Mouse (Mus musculus) B cell, adult 67 days (primary cell): ENCODE results near the gene Trim46. TPM values are rescaled to one million over a fixed set of nuclear protein-coding genes. Genes with fewer than 3 reads are reported as not detected.

Source experiments
- total RNA-seq, 2 experiments: library from RNA; stranded (reverse); gene quantifications; 4 replicates each; pipeline ENCODE4 v1.2.4; 2023

The Trim46 gene
- total RNA-seq, result 1 to 10 TPM; 4.8 to 5.0 TPM

DNA sequence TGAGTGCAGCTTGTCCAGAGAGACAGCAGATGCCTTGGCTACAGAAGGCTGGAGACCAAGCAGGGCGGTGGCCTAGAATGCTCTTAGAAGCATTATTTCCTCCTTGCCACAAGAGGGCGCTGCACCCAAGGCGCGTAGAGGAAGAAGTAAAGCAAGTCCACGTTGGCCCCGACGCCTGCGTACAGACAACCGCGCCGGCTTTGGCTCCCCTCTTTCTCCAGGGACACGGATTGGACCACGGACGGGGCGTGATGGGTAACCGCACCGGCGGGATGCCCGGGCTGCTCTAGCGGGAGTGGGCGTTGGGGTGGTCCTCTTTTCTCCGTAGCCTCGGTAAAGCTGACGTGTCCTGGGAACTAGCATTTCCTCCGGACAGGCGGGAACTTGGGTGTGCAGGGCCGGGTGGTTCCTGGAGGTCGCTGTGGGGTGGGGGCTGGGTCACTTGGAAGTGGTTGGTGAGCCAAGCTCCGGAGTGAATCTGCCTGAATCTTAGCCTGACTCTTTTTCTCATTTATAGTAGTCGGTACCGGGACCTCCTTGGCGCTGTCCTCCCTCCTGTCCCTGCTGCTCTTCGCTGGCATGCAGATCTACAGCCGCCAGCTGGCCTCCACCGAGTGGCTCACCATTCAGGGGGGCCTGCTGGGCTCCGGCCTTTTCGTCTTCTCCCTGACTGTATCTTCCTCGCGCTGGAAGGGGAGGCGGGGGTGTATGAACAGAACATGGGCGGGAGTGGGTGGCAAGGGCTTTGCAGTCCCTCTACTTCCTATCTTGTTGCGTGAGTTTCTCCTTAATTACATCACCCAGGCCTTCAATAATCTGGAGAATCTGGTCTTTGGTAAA is at the start of gene Trim46:
Gene Trim46, minus strand, starts transcription at position 49 of the 840 bp plus-strand sequence.

DNA sequence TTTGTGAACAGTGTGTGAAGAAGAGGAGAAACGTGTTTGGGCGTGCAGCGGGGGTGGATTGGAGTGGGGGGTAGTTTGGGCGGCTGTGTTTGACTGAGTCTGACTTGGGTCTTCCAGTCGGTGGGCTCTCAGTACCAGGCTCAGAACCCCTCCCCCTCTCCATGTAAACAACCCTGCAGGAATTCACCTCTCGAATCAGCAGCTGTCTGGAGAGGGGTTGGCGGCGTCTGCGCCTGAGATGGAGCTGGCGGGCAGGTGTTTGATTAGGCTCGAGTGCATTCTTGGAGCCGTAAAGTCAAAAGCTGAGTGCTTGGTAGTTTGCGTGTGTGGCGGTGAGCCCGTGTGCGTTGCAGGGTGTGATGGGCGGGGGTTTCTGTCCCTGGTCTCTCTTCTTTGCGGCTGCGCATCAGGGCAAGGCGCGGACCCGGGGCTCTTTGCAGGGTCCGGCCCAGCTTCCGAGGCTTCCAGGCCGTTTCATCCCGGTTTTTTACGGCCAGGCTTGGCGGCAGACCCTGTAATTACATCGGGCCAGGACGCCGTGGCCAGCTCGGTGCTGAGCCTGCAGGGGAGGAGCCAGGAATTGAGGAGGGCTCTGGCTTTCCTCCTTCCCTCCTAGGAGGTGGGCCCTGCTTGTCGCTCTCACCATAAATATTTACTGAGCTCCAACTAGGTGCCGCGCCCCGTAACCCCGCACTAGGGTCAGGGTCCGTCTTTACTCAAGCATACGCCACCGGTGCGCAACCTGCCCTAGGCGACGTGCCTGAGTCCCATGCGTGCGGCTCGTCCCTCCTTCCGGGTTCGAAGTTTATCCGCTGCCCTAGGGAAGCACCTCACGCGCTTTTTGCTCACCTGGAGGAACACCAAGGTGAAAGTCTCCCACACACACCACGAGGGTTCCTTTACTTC is 34.8 kb upstream of the Trim46 start, which contains the start of gene Efna1:
Gene Efna1, minus strand, starts transcription at position 537 of the 906 bp plus-strand sequence.

DNA sequence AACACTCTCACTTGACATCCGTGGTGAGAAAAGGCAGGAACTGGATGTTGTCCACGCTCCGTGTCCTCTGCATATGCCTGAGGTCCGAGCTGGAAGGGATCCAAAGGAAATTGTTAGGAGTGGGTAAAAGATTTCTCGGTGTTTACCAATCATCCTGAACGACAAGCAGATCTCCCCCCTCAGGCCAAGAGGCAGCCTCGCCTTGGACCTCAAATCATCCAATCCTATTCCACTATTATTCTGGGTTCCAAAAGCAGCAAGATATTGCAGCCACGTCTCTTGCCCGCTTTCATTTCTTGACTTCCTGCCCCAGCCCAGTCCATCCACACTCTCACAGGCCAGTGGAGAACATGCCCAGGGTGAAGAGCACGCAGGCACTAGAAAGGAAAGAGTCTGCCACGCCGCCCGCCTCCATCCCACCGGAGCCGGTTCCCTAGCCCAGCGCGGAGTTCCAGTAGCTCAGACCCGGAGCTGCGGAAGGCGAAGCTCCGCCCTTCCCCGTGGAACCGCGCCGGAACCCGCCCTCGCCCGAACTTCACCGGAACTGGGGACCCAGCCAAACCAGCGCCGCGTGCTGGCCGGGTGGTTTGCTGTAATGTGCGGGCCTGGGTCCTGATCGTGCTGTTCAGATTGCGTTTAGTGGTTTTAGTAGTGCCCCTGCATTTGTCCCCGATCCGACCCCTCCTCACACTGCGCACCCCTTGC is 24.1 kb upstream of the Trim46 start, which contains the start of gene Slc50a1:
Gene Slc50a1, minus strand, starts transcription at position 520 of the 705 bp plus-strand sequence.

DNA sequence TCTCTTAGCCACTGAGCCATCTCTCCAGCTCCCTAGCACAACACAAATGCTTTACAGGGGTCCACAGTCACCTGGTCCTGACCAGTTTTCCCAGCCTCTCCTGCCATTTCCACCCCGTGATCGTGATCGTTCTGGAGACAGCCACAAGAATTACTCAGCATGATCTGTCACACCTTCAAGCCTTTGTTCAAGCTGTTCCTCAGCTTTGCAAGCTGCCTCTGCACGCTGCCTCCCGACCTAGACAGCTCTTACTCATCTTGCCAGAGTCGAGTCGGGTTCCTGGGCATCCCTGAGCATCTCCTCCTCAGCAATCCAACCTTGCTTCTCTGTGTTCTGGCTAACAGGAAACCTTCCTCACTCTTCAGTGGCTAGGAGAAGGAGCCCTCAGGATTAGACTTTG is 13.0 kb upstream of the Trim46 start, which contains the start of gene Dpm3:
Gene Dpm3, plus strand, starts transcription at position 283 of the 400 bp plus-strand sequence.

DNA sequence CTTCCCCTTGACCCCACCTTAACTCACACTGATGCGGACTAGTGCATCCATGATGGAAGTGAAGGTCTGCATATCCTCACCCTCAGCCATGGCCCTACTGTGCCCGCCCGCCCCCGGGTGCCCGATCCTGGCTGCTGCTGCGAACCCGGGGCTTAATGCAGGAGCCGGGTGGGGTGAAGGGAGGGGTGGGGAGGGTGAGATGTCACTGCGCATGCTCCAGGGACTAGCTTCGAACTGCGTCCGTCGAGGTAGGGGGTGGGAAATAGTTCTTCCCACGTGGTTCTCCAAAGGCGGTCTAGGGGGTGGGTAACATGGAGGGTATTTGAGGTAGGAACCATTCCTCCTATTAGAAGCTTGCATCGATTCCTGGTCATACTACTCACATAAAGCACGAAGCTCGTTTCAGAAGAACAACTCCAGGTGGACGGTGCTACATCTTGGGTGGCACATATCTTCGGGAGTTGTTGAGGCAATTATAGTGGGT is 379 bp downstream of the Trim46 start, which contains the start of gene Krtcap2:
Gene Krtcap2, plus strand, starts transcription at position 279 of the 484 bp plus-strand sequence.

DNA sequence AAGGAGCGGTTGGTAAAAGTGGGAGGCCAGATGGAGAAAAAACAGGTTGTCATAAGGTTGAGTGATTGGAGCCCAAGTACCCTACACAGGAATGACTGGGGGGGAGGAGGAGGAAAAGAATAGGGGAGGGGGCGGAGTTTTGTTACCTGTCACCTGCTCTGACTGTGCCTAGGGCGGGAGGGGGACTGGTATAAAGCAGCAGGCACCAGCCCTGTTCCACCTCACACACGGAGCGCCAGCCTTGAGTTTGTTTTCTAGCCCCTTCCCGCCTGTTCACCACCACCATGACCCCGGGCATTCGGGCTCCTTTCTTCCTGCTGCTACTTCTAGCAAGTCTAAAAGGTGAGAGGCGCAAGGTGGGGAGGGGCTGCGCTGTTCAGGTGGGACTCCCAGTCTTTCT is 17.3 kb downstream of the Trim46 start, which contains the start of gene Muc1:
Gene Muc1, plus strand, starts transcription at position 222 of the 400 bp plus-strand sequence.

DNA sequence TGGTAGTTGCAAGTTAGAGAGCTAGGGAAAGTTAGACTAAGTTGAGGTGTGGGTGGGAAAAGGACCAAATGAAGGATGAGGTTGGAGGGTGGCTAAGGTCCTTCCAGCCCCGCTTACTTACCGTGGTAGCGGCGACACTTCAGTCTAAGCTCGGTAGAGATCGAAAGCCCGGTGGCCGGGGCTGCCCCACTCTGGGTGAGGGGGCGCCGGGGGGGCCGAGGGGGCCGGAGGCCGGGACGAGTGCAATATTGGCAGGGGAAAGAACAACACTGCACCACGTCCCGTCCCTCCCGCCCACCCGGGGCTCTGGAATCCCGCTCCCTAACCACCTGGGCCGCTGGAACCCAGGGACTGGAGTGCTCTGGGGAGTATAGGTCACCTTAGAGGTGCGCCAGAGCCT is 19.2 kb downstream of the Trim46 start, which contains the start of gene Mtx1:
Gene Mtx1, minus strand, starts transcription at position 189 of the 400 bp plus-strand sequence.

DNA sequence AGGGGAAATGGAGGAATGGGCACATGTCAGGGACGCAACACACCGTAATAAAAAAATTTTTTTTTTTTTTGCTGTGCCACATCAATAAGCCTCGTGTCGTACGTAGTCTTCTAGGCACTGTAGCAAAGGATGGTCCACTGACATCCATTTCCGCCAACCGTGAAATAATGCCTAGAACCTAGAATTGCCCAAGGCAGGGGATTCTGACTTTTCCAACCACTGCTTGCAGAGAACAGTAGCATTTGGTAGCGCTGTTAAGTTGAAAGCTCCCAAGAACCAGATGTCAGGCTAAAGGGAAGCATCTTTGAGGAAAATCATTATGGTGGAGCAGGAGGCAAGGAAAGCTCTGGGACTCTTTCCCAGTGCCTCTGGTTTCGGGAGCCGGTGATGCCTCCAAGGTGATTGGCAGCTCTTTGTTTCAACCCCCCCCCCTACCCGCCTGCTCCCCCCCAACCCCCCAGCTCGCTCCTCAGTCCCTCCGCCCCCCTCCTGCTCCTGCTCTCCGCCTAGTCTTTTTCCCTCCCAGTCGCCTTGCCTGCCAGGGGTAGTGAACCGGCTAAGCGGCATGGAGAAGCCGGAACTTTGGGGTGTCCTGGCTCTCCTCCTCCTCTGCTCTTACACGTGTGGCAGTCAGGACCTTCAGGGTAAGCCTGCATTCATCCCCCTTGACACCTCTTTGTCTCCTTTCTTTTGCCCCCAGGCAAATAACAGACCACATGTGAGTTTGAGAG is 31.3 kb downstream of the Trim46 start, which contains the start of gene Thbs3:
Gene Thbs3, plus strand, starts transcription at position 500 of the 731 bp plus-strand sequence.

DNA sequence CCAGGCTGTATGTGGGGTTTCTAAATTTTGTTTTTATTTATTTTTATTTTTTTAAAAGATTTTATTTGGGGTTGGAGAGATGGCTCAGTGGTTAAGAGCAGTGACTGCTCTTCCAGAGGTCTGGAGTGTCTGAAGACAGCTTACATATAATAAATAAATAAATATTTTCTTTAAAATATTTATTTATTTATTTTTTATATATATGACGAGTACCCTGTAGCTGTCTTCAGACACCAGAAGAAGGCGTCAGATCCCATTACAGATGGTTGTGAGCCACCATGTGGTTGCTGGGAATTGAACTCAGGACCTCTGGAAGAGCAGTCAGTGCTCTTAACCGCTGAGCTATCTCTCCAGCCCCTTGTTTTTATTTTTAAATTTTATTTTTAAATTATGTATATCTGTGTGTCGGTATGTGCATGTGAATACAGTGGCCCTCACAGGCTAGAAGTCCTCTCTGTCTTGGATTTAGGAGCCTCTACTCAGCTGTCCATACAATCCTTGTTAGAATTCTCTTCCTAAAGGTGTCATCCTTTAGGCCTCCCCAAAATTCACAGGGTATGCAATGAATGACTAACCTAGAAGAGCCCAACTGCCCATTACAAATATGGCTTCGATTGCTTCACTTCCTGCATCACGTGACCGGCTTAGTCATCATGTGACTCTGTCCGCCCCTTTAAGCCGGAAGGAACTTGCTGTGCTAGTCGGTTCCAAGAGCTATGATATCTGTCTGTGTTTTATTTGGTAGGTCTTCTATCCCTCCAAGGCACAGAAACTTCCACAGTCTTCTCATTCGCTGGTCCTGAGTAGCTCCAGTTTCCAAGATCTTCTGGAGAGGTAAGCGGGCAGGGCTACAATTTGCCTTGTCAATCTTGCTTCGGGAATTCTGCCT is 43.6 kb downstream of the Trim46 start, which contains the start of gene Gba:
Gene Gba, plus strand, starts transcription at position 676 of the 889 bp plus-strand sequence.

Other genes starting within 250 kb of the Trim46 start
- 10 to 100 TPM; 52.2 to 54.5 TPM for gene Rusc1, start 153.0 kb downstream of the Trim46 start, total RNA-seq
- not detected for gene Gm43738, start 145.2 kb downstream of the Trim46 start, total RNA-seq
- 10 to 100 TPM; 19.8 to 21.0 TPM for gene Fdps, start 144.3 kb downstream of the Trim46 start, total RNA-seq
- not detected for gene Pklr, start 110.2 kb downstream of the Trim46 start, total RNA-seq
- gene Hcn3, start 86.1 kb downstream of the Trim46 start, total RNA-seq, result 1 to 10 TPM; 2.7 to 4.7 TPM
- gene Clk2, start 81.5 kb downstream of the Trim46 start, total RNA-seq, result 100 to 1,000 TPM; 162 to 174 TPM
- gene Scamp3, start 68.8 kb downstream of the Trim46 start, total RNA-seq, result 100 to 1,000 TPM; 108 to 133 TPM
- gene Fam189b, start 63.2 kb downstream of the Trim46 start, total RNA-seq, result 10 to 100 TPM; 22.6 to 25.4 TPM
- 10 to 100 TPM; 89.2 to 94.7 TPM for gene Gba, start 43.4 kb downstream of the Trim46 start, total RNA-seq
- 1 to 10 TPM; 6.8 to 9.9 TPM for gene Thbs3, start 31.1 kb downstream of the Trim46 start, total RNA-seq
- 100 to 1,000 TPM; 144 to 228 TPM for gene Mtx1, start 19.2 kb downstream of the Trim46 start, total RNA-seq
- gene Muc1, start 17.3 kb downstream of the Trim46 start, total RNA-seq, result 1 to 10 TPM; 1.1 to 1.3 TPM
- 100 to 1,000 TPM in 1 of 2 experiments, 10 to 100 TPM in 1; 97.1 to 103 TPM for gene Krtcap2, start 343 bp downstream of the Trim46 start, total RNA-seq
- gene Dpm3, start 13.0 kb upstream of the Trim46 start, total RNA-seq, result 10 to 100 TPM; 76.7 to 98.6 TPM
- gene Slc50a1, start 24.3 kb upstream of the Trim46 start, total RNA-seq, result 100 to 1,000 TPM; 163 to 165 TPM
- gene Efna1, start 34.8 kb upstream of the Trim46 start, total RNA-seq, result 1 to 10 TPM; 1.6 to 3.7 TPM
- not detected for gene Efna3, start 76.7 kb upstream of the Trim46 start, total RNA-seq
- under 1 TPM in 1 of 2 experiments, not detected in 1; 0.67 TPM for gene Efna4, start 91.7 kb upstream of the Trim46 start, total RNA-seq
- gene Adam15, start 103.7 kb upstream of the Trim46 start, total RNA-seq, result 1 to 10 TPM; 7.2 to 7.7 TPM
- gene Dcst2, start 115.7 kb upstream of the Trim46 start, total RNA-seq, result not detected
- not detected for gene Dcst1, start 118.9 kb upstream of the Trim46 start, total RNA-seq
- 10 to 100 TPM; 55.7 to 72.5 TPM for gene Zbtb7b, start 148.5 kb upstream of the Trim46 start, total RNA-seq
- gene Lenep, start 156.5 kb upstream of the Trim46 start, total RNA-seq, result 1 to 10 TPM in 1 of 2 experiments, not detected in 1; 1.3 TPM
- gene Flad1, start 165.6 kb upstream of the Trim46 start, total RNA-seq, result 10 to 100 TPM; 43.0 to 56.7 TPM
- 1 to 10 TPM; 3.7 to 9.7 TPM for gene Cks1b, start 172.1 kb upstream of the Trim46 start, total RNA-seq
- gene Shc1, start 172.1 kb upstream of the Trim46 start, total RNA-seq, result 10 to 100 TPM; 88.3 to 90.4 TPM
- gene Pygo2, start 183.9 kb upstream of the Trim46 start, total RNA-seq, result 10 to 100 TPM; 39.2 to 42.5 TPM
- gene Pbxip1, start 190.4 kb upstream of the Trim46 start, total RNA-seq, result 100 to 1,000 TPM; 134 TPM
- gene Pmvk, start 208.2 kb upstream of the Trim46 start, total RNA-seq, result 10 to 100 TPM; 18.2 to 19.4 TPM